Mouse (Mus musculus): ENCODE measurements at regions not wholly inside any gene's neighbourhood (a gene's known extent, or its start where the extent isn't known, plus 50 kb on each side); places are given as distances from the start of the nearest gene placed in this dataset.
"Not testable (repeated sequence)": the region's sequence is repeated elsewhere in the genome, so short reads cannot be mapped to it uniquely, and the experiment has no call there.

GRCm38 (mm10) chr2:78246354-78246753, 300.2 kb upstream of the Cwc22 start:
- Histone ChIP-seq H3K4me3 (no peak overlapping the region), H3K4me1 (no peaks in the 10 kb centered on the region), H3K9me3 (no peaks in the 10 kb centered on the region), H3K4me2 (replicated peaks) (no peak overlapping the region), H3K27ac (replicated peaks) (no peak overlapping the region), H3K27me3 (no peaks in the 10 kb centered on the region), H3K36me3 (no peaks in the 10 kb centered on the region), H3K9ac (replicated peaks) (no peak overlapping the region)
- WGBS = 83% methylated on average over 5 of the region's 5 CpGs
- ATAC-seq (ENCODE audit: low FRiP score, low read depth) = no peak

GRCm38 (mm10) chr2:78240299-78240698, 294.1 kb upstream of the Cwc22 start:
- no peaks in the 10 kb centered on the region for H3K9me3 ChIP-seq
- ATAC-seq (ENCODE audit: low FRiP score, low read depth) = no peak
- no peaks in the 10 kb centered on the region for H3K4me1 ChIP-seq
- no peak overlapping the region for H3K4me2 ChIP-seq (replicated peaks)
- no peaks in the 10 kb centered on the region for H3K27me3 ChIP-seq
- no peaks in the 10 kb centered on the region for H3K36me3 ChIP-seq
- no peak overlapping the region for H3K4me3 ChIP-seq
- no peak overlapping the region for H3K9ac ChIP-seq (replicated peaks)
- 77% methylated on average over 2 of the region's 2 CpGs for WGBS
- no peak overlapping the region for H3K27ac ChIP-seq (replicated peaks)

- 90% methylated on average over 4 of the region's 4 CpGs for WGBS
- H3K4me2 ChIP-seq (replicated peaks); H3K9me3 ChIP-seq; H3K27ac ChIP-seq (replicated peaks); H3K4me3 ChIP-seq; H3K4me1 ChIP-seq; H3K9ac ChIP-seq (replicated peaks); ATAC-seq (ENCODE audit: low FRiP score, low read depth); H3K36me3 ChIP-seq; H3K27me3 ChIP-seq: not testable (repeated sequence)
These were observed 279.4 kb upstream of the Cwc22 start for GRCm38 (mm10) chr2:78225383-78226100.

- H3K4me1 ChIP-seq = no peaks in the 10 kb centered on the region
- H3K4me3 ChIP-seq = no peak overlapping the region
- H3K36me3 ChIP-seq = no peaks in the 10 kb centered on the region
- 76% methylated on average over 8 of the region's 8 CpGs for WGBS
- ATAC-seq (ENCODE audit: low FRiP score, low read depth) = no peak
- H3K27me3 ChIP-seq = no peaks in the 10 kb centered on the region
- no peak overlapping the region for H3K27ac ChIP-seq (replicated peaks)
- no peak overlapping the region for H3K9ac ChIP-seq (replicated peaks)
- no peak overlapping the region for H3K4me2 ChIP-seq (replicated peaks)
- no peaks in the 10 kb centered on the region for H3K9me3 ChIP-seq
These were observed 268.3 kb upstream of the Cwc22 start for GRCm38 (mm10) chr2:78214469-78214868.

- no peak overlapping the region for H3K4me2 ChIP-seq (replicated peaks)
- no peak overlapping the region for H3K9ac ChIP-seq (replicated peaks)
- no peak overlapping the region for H3K4me3 ChIP-seq
- no peaks in the 10 kb centered on the region for H3K36me3 ChIP-seq
- H3K4me1 ChIP-seq = no peaks in the 10 kb centered on the region
- WGBS = 77% methylated on average over 5 of the region's 5 CpGs
- no peak for ATAC-seq (ENCODE audit: low FRiP score, low read depth)
- H3K27ac ChIP-seq (replicated peaks) = no peak overlapping the region
- no peaks in the 10 kb centered on the region for H3K9me3 ChIP-seq
- no peaks in the 10 kb centered on the region for H3K27me3 ChIP-seq
These were observed 258.9 kb upstream of the Cwc22 start for GRCm38 (mm10) chr2:78205125-78205524.

- Histone ChIP-seq H3K9ac (replicated peaks) (no peak overlapping the region), H3K4me1 (no peaks in the 10 kb centered on the region), H3K27me3 (no peaks in the 10 kb centered on the region), H3K9me3 (no peaks in the 10 kb centered on the region), H3K36me3 (no peaks in the 10 kb centered on the region), H3K4me3 (no peak overlapping the region), H3K27ac (replicated peaks) (no peak overlapping the region), H3K4me2 (replicated peaks) (no peak overlapping the region)
- ATAC-seq (ENCODE audit: low FRiP score, low read depth) = no peak
- WGBS = 84% methylated on average over 4 of the region's 4 CpGs
These were observed 249.8 kb upstream of the Cwc22 start for GRCm38 (mm10) chr2:78196006-78196405.

- no peaks in the 10 kb centered on the region for H3K27me3 ChIP-seq
- peaks cover 4% of the 10 kb centered on the region; the same call in 1 of the 2 replicates for H3K4me1 ChIP-seq
- H3K4me3 ChIP-seq = no peak overlapping the region
- WGBS = 7% methylated on average over 1 of the region's 1 CpGs
- H3K9ac ChIP-seq (replicated peaks) = no peak overlapping the region
- ATAC-seq (ENCODE audit: low FRiP score, low read depth) = peak; percentile 77
- H3K27ac ChIP-seq (replicated peaks) = no peak overlapping the region
- no peaks in the 10 kb centered on the region for H3K36me3 ChIP-seq
- H3K4me2 ChIP-seq (replicated peaks) = no peak overlapping the region
- H3K9me3 ChIP-seq = no peaks in the 10 kb centered on the region
These were observed 243.4 kb upstream of the Cwc22 start for GRCm38 (mm10) chr2:78189620-78190019.

GRCm38 (mm10) chr2:78184950-78185349, 238.8 kb upstream of the Cwc22 start:
- H3K9ac ChIP-seq (replicated peaks) = no peak overlapping the region
- H3K4me3 ChIP-seq = no peak overlapping the region
- H3K27ac ChIP-seq (replicated peaks) = no peak overlapping the region
- ATAC-seq (ENCODE audit: low FRiP score, low read depth) = no peak
- H3K4me1 ChIP-seq = peaks cover 4% of the 10 kb centered on the region; the same call in 1 of the 2 replicates
- 81% methylated on average over 1 of the region's 1 CpGs for WGBS
- H3K27me3 ChIP-seq = no peaks in the 10 kb centered on the region
- no peak overlapping the region for H3K4me2 ChIP-seq (replicated peaks)
- H3K9me3 ChIP-seq = no peaks in the 10 kb centered on the region
- H3K36me3 ChIP-seq = no peaks in the 10 kb centered on the region

GRCm38 (mm10) chr2:78173784-78174183, 227.6 kb upstream of the Cwc22 start:
- Histone ChIP-seq H3K36me3 (no peaks in the 10 kb centered on the region), H3K4me3 (no peak overlapping the region), H3K4me1 (no peaks in the 10 kb centered on the region), H3K27ac (replicated peaks) (no peak overlapping the region), H3K9me3 (no peaks in the 10 kb centered on the region), H3K4me2 (replicated peaks) (no peak overlapping the region), H3K9ac (replicated peaks) (no peak overlapping the region), H3K27me3 (no peaks in the 10 kb centered on the region)
- ATAC-seq (ENCODE audit: low FRiP score, low read depth) = no peak
- WGBS = 84% methylated on average over 4 of the region's 4 CpGs

GRCm38 (mm10) chr2:78172819-78173218, 226.6 kb upstream of the Cwc22 start:
- no peak for ATAC-seq (ENCODE audit: low FRiP score, low read depth)
- no peak overlapping the region for H3K4me3 ChIP-seq
- no peak overlapping the region for H3K27ac ChIP-seq (replicated peaks)
- H3K9ac ChIP-seq (replicated peaks) = no peak overlapping the region
- no peaks in the 10 kb centered on the region for H3K4me1 ChIP-seq
- no peaks in the 10 kb centered on the region for H3K27me3 ChIP-seq
- WGBS = 59% methylated on average over 4 of the region's 4 CpGs
- no peaks in the 10 kb centered on the region for H3K36me3 ChIP-seq
- no peaks in the 10 kb centered on the region for H3K9me3 ChIP-seq
- no peak overlapping the region for H3K4me2 ChIP-seq (replicated peaks)

- Histone ChIP-seq H3K9me3 (no peaks in the 10 kb centered on the region), H3K4me1 (no peaks in the 10 kb centered on the region), H3K4me3 (no peak overlapping the region), H3K27ac (replicated peaks) (no peak overlapping the region), H3K36me3 (no peaks in the 10 kb centered on the region), H3K27me3 (no peaks in the 10 kb centered on the region), H3K9ac (replicated peaks) (no peak overlapping the region), H3K4me2 (replicated peaks) (no peak overlapping the region)
- no peak; the same call in 1 of the 2 replicates for ATAC-seq (ENCODE audit: low FRiP score, low read depth)
- WGBS = 78% methylated on average over 6 of the region's 6 CpGs
These were observed 224.1 kb upstream of the Cwc22 start for GRCm38 (mm10) chr2:78170162-78170747.

- no peak overlapping the region for H3K4me3 ChIP-seq
- no peak overlapping the region for H3K4me2 ChIP-seq (replicated peaks)
- no peak overlapping the region for H3K9ac ChIP-seq (replicated peaks)
- no peak for ATAC-seq (ENCODE audit: low FRiP score, low read depth)
- no peaks in the 10 kb centered on the region for H3K36me3 ChIP-seq
- no peaks in the 10 kb centered on the region for H3K27me3 ChIP-seq
- no peak overlapping the region for H3K27ac ChIP-seq (replicated peaks)
- WGBS = 86% methylated on average over 13 of the region's 13 CpGs
- no peaks in the 10 kb centered on the region for H3K4me1 ChIP-seq
- H3K9me3 ChIP-seq = no peaks in the 10 kb centered on the region
These were observed 219.3 kb upstream of the Cwc22 start for GRCm38 (mm10) chr2:78165429-78165828.

Measured in midbrain, embryonic 12.5 days (tissue).